Mouse (Mus musculus) heart, adult 8-10 months (tissue): ENCODE measurements around the gene Itpkb. TPM values are rescaled to one million over a fixed set of nuclear protein-coding genes. Genes with fewer than 3 reads are reported as not detected.

Experiments used
- DNase-seq: peaks from one replicate; pipeline ENCODE4 v3.0.0; 2022; ENCODE audit warnings: low spot score
- total RNA-seq, 4 experiments: library from RNA; stranded (reverse); gene quantifications; 2 replicates each; pipeline ENCODE4 v1.2.4; 2022

Gene Itpkb
- total RNA-seq, 4 experiments from 2014 or later: 40.9 to 59.4 (median 57.3) TPM

DNA sequence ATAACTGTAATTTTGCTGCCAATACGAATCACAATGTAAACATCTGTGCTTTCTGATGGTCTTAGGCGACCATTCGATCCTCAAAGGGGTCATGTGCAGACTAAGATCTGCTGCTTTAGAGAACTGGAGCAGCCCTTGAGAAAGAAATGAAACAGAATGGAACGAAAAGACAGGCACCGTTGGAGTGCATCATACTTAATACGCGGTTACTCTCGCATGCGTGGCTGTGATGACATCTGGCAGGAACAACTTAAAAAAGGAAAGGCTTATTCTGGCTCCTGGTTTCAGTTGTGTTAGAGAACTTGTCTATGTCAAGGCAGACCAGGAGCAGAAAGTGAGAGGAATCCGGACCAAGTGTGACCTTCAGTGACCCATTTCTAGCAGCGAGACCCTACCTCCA lies 15.6 kb upstream of the Itpkb start:
- no peak for DNase-seq

DNA sequence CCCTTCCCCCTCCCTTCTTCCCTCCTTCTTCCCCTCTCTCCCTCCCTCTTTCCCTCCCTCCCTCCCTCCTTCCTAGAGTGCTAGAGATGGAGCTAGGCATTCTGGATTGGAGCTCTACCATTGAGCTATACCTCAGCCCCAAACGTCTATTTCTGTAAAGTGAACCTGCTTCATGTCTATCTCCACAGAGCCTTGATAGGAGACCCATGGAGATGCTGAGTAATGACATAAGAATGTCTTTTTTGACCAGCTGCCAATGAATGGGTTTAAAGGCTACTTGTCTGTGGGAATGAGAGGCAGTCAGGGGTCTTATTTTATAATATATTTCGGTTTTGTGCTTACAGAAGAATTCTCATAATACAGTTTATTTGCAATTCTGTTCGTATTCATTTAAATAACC lies 15.2 kb upstream of the Itpkb start:
- DNase-seq: no peak

DNA sequence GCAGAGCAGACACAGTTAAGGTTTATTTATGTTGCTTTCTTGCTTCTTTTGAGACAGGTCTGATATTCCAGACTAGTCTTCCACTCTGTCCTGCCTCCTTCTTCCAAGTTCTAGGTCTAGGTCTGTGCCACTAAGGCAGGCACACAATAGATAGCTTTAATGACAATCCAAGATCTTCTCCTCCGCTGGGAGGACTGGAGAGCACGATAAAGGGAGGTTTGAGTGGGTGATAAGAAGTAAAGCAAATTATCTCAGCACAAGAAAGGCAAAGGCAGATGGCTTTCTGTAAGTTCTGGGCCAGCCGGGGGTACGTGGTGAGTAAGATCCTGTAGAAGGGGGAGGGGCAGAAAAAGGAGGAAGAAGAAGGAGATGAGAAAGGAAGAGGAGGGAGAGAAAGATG lies 12.8 kb upstream of the Itpkb start:
- no peak for DNase-seq

DNA sequence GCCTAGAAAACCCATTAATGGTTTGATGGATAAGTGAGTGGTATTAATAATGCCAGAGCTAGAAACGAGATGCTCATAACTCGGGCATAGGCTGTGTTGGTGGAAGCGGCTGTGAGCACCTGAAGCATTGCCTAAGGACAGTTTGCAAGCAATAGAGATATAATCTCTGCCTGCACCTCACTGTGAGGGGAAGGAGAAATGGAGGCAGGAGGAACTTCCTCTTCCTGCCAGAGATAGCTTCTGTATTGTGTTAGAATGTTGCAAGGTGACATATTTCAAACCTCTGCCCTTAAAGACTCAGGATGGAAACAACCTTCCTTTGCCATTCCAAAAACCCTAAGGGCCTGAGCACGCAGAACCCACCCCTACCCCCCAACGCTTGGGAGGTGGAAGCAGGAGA lies 11.9 kb upstream of the Itpkb start:
- DNase-seq: no peak

DNA sequence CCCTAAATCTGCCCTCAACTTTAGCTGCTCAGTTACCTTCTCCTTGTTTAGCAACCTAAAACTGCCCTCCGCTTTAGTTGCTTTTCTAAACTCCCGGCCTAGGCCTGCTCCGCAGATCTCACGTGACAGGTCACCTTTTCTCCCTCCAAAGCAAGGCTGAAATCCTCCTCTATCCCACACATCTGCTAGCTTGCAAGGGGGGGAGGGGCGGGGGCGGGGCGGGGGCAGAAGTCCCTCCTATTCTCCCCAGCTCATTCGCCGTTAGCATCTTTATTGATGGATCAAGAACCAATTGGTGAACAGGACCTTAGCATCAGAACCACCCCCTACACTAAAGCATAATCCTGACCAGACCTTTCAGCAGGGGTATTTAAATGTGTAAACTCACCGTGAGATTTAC lies 10.4 kb upstream of the Itpkb start:
- DNase-seq: no peak

DNA sequence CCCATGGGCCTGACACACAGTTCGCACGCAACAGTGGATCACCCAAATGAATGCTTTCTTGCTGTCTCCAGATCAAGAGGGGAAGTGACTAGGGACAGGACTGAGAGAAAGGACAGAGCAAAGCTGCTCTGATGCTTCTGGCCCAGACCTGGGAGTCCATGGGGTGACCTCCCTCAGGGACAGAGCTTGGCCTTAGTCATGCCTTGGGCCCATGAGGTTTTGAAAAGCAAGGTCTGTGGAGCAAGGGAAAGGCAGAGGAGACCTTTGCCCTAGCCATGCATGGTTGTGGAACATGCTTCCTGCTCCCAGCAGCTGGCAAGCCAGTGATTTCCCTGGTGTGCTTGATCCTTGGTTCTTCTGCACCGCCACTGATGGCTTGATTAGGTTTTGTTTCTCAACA lies 7.4 kb upstream of the Itpkb start:
- DNase-seq: no peak

DNA sequence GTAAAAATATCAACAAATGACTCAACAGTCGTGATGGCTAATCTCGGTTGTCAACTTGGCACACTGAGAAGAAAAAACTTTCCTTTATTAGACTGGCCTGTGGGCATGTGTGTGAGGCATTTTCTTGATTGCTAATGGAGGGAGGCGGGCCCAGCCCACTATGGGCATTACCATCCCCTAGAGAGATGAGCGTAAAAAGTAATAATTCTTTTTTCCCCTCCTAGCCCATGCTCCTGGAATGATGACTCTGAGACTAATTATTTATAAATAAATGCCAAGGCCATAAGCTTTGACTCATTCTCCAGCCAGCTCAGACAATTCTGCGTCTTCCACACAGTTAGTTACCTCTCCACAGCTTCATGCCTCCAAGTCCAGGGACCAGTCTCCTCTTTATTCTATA lies 6.8 kb upstream of the Itpkb start:
- no peak for DNase-seq

DNA sequence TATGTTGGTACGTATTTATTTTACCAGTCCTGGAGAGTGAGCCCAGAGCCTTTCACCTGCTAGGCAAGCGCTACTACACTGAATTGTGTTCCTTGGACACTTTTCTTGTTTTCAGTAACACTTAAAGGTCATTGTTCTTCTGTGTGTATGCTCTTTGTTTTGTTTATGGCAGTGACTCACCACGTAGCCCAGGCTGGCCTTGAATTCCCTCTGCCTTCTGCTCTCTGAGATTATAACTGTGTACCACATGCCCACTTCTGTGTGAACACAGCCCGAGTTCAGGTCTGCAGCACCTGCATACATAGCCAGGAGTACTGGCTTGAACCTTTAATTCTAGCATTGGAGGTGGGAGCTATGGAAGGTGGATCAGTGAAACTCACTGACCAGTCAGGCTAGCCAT lies 6.0 kb upstream of the Itpkb start:
- no peak for DNase-seq

DNA sequence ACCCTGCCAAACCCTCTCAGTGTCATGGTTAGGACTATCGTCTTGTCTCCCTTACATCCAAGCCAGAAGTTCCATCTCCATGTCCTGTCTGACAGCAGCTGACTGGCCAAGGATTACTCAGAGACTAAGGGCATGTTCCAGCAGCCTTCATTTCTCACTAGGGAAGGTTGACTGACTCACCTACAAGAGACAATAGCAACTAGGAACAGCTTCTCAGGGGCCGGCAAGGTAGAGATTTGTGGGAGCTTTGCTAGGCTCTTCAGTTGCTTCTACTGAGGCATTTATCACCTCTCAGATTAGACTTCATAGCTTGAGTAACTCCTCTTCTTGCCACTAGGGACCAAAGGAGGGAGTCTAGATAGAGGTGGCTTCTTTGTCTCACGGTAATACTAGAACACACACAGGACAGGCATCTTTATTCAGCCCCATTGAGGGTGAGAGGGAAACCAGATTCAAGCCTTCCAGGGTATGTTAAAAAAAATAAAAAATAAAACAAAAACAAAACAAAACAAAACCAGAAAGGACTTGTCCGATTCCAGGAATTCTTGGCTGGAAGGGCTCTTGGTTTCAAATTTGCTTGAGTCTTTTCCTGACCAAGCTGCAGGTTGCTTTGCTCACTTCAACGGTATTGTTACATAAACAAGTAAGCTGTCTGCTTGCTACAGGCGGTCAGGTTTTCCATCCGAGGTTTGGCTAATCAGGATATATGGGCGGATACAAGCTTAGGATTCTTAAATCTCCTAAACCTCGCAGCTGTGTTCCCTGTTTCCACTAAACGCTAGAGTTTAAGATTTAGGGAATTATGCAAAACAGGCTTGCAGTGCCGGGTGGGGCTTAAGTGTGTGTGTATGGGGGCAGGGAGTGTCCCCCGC lies 1.3 kb upstream of the Itpkb start:
- no peak for DNase-seq

DNA sequence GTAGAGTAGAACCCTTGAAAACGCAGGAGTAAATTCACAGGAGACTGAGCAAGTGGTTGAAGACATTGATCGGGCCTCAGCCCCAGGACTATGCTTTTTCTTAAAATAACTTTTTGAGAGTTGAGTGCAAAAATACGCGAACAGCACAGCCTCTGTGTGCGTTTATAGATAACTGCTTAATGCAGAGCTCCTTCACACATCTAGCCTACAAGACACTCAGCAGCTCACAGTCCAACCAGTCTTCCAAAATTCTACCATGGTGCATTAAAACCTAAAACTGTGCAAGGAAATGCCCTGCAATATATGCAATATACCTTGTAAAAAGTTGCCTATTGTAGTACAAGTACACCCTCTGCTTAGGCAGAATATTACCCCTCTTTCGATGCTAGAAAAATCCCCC lies 579 bp upstream of the Itpkb start:
- no peak for DNase-seq

DNA sequence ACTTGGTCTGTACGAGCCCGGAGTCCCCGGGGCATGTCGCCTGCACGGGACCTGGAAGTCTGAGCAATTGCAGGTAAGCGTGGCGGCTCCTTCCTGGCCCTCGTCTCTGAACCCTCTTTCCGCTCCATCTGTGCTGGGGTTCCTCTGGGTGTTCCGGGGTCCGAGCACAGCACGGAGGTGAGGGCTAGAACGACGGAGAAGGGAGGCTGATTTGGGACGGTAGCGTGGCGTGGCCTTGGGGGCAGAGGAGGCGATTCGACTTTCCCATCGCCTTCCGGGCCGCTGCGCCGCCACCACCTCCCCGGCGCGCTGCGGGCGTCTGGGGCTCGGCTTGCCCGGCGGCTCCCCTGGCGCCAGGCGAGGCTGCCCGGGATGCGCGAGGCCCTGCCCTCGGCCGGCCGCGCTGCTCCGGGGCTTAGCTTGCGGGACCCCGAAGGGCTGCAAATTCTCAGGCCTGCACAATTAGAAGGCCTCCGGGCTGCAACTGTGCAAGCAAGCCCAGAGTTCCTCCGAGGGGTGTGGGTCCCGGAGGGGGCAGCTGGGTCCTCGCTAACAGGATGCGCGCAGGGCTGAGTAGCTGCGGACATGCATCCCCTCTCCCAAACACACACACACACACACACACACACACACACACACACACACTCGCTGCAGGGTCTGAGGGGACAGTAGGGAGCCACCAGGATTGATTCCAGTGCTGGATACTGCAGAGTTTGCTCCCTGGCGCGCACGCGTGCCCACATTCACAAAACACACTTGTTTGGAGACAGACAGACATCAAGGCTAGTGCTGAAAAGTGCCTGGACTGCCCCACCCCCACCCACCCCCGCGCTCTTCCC lies 641 bp downstream of the Itpkb start:
- no peak for DNase-seq

DNA sequence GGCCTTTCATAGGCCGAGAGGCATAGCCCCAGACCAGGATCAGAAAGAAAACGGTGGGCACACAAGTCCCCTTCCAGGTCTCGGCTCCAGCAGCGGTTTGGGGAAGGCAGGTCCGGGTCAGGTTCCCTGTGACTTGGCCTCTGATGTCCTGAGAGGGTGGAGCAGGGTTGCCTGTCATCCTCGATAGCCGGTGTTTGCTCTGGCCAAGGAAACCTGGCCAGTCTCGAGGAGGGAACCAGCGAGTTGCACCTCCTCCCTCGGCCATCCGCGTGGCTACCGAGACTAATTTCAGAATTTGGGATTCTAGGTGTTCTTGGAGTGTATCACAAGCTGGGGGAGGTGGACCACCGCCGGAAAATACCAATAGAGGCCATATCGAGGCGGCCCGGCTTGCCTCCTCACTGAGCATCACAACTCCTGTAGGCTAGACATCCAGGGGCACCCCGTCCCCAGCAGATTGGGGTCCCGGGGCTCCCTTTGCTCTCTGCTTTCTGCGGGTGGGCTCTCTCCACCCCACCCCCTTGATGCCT lies 1.3 kb downstream of the Itpkb start:
- DNase-seq: no peak

DNA sequence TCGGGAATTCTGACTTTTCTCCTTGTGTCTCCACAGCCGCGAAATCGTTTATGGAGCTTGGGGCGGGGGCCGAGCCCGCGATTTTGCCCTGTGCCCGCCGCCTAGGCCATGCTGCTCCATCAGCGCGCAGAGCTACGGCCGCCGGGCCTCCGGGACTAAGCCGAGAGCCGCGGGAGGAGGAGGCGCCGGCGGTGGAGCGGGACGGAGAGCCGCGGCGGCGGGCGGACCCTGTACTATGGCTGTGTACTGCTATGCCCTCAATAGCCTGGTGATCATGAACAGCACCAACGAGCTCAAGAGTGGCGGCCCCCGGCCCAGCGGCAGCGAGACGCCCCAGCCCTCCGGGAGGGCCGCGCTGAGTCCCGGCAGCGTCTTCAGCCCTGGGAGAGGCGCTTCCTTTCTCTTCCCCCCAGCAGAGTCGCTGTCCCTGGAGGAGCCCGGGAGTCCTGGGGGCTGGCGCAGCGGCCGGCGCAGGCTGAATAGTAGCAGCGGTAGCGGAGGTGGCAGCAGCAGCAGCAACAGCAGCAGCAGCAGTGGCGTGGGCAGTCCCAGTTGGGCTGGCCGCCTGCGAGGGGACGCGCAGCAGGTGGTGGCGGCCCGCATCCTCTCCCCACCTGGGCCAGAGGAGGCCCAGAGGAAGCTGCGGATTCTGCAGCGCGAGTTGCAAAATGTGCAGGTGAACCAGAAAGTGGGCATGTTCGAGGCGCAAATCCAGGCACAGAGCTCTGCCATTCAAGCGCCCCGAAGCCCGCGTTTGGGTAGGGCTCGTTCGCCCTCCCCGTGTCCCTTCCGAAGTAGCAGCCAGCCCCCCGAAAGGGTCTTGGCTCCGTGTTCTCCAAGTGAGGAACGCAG lies 2.0 kb downstream of the Itpkb start:
- DNase-seq: no peak

DNA sequence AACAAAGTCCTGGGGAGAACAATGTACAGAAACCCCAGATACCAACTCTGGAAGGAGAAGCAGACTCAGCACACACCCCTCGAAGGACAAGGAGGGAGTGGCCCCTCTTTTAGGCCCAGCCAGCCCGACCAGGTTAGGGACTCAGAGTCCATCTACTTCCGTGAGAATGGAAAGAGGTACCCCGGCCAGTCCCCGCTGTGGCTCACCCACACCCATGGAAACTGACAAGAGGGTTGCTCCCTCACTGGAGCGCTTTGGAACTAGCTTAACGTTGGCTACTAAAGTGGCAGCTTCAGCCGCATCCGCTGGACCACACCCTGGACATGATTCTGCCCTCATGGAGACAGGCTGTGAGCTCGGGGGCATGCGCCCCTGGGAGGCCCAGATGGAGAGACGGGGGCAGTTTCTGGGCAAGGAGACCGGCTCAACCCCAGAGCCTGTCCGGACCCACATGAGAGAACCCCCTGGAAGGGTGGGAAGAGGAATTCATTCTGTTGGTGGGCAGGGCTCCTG lies 2.7 kb downstream of the Itpkb start:
- DNase-seq: no peak

DNA sequence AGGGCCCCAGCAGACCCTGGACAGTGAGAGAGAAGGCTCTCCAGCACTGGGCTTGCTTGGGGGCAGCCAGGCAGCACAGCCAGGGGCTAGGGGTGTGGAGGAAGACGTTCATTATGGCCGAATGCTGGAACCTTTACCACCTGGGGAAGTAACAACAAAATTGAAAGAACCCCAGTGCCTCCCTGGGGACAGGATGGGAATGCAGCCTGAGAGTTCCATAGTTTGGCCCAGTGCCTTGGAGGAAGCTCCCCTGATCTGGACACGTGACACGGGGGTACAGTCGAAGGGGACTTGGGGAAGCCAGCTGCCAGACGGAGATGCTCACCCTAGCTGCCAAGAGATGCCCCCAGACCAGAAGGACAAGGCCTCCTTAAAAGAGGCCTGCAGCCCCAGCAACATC lies 3.3 kb downstream of the Itpkb start:
- DNase-seq: peak; percentile 73

DNA sequence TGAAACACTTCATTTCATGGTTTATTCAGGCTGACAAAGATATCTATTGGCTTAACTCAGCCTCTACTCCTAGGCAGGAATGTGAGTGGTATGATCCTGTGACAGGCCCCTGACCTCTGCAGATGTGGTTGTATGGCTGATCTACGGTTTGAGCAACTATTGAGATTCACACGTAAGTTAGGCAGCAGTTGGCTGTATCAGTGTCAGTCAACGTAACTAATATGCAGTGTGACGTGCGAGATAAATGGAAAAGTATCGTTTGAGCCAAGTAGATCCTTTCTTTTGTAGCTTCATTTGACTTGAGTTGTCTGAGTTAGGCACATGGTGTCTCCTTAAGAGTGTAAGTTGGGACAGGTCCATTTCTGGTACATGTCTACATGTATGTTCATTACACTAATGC lies 4.3 kb downstream of the Itpkb start:
- DNase-seq: no peak

DNA sequence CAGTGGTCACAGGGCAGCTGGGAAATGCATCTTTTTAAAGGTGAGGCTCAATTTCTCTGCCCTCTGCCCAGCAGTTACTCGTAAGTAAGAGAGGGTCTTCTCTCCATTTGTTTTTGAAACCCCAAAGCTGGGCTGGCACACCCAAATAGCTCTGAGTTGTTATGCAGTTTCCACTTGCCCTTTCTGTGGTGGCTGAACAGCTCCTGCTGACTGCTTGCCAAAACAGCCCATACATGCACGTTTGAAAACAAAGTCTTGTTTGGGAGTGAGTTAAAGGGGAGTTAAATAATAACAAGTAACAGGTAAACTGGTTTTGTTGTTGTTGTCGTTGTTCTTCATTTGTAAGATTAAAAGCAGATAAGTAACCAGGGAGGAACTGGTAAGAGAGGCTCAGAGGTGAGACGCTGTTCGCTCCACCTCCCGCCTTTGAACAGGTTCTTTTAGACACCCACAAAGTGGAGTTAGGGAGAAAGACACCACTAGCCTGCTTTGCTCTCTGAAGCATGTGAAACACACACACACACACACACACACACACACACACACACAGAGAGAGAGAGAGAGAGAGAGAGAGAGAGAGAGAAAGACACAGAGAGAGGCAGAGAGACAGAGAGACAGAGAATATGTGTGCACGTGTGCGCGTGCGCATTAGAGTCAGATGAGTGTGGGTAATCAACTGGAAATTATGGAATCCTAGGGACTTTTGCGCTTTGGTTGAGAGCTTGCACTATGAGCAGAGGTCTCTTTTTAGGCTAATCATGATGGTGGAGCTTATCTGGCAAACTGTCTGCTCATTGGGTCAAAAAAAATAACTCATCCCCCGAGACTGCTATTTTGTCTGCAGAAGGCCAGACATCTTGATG lies 5.5 kb downstream of the Itpkb start:
- no peak for DNase-seq

DNA sequence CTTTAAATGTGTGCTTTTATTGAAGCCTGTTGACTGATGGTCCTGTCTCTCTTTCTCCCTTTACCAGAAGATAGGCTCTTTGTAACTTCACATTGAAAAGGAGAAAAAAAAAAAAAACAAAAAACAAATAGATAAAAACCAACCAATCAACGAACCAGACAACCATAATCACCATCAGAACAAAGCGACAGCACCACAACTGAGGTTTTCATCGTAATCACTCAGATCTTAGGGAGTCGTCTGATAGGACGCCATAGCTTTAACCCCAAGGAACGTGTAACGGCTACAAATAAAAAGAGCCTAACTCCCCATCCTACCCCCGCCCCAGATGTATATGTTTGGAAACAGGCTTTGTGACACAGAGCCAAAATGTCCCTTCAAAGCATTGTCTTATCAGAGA lies 8.1 kb downstream of the Itpkb start:
- no peak for DNase-seq

DNA sequence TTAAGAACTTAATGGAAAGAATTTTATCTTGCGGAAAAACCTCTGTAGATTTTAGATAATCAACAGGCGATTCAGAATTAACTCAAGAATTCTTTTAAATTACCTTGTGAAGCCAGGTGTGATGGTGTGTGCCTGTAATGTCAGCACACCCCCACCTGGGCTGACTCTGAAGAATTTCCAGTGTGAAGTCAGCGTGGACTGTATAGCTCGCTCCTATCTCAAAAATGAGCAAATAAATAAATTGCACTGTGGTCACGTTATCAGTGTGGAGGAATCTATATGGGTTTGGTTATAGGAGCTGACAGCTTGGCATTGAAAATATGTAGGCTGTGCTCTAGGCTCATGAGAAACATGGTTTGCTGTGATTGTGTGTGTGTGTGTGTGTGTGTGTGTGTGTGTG lies 8.9 kb downstream of the Itpkb start:
- no peak for DNase-seq

DNA sequence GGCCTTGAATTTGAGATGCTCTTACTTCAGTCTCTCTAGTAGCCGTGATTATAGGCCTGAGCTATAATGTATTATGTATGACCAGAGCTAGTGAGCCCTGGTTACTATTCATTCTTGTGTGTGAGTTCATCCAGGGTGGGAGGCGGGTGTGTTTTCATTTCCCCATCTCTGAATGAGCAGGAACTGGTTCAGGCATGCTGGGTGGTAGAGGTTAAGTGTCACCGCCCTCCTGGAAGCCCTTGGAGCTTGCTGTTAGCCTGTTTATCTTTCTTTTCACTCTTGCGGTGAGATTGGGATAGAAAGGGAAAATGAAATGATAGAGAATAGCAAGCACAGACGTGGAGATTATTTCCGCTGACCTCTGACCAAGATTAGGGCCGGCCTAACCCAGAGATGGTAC lies 12.7 kb downstream of the Itpkb start:
- no peak for DNase-seq
